Mouse (Mus musculus) thymus, postnatal 0 days (tissue): ENCODE measurements around the gene Rmi1. TPM values are rescaled to one million over a fixed set of nuclear protein-coding genes. Genes with fewer than 3 reads are reported as not detected.
"Not testable (repeated sequence)": the region's sequence is repeated elsewhere in the genome, so short reads cannot be mapped to it uniquely, and the experiment has no call there.

Experiments used
- DNase-seq: peaks from one replicate; pipeline ENCODE4 v3.0.0-alpha.2; 2015; ENCODE audit warnings: low spot score
- polyA plus RNA-seq: library from polyadenylated mRNA; unstranded; fragments of >200 nt; fragmentation: Nextera tagmentation; extraction: Ambion mirVana; gene quantifications from 2 replicates; pipeline ENCODE4 v1.2.1, GENCODE M21; 2015

Rmi1 gene
- 28.5 and 30.5 TPM in 2 replicates for polyA plus RNA-seq

GRCm38 (mm10) chr13:58402003-58402743, at the start of gene Rmi1:
TSS of gene Rmi1 (plus strand) at chr13:58402248.
- peak; percentile 99 for DNase-seq

- no peak for DNase-seq
Measured at GRCm38 (mm10) chr13:58352996-58353395, 49.1 kb upstream of the Rmi1 start.

- DNase-seq: peak; percentile 91
Measured at GRCm38 (mm10) chr13:58358629-58359303, 43.3 kb upstream of the Rmi1 start, which contains the start of gene Kif27. TSS of gene Kif27 (minus strand) at chr13:58359122.

GRCm38 (mm10) chr13:58359304-58359653, 42.8 kb upstream of the Rmi1 start:
- no peak for DNase-seq

- no peak for DNase-seq
Measured at GRCm38 (mm10) chr13:58364353-58365175, 37.5 kb upstream of the Rmi1 start.

GRCm38 (mm10) chr13:58365179-58365578, 36.9 kb upstream of the Rmi1 start:
- DNase-seq: not testable (repeated sequence)

GRCm38 (mm10) chr13:58366373-58366772, 35.7 kb upstream of the Rmi1 start:
- DNase-seq: no peak

GRCm38 (mm10) chr13:58367641-58368040, 34.4 kb upstream of the Rmi1 start:
- DNase-seq: no peak

- no peak for DNase-seq
Measured at GRCm38 (mm10) chr13:58368835-58369234, 33.2 kb upstream of the Rmi1 start.

GRCm38 (mm10) chr13:58372278-58373152, 29.5 kb upstream of the Rmi1 start:
- no peak for DNase-seq

- peak; percentile 88 for DNase-seq
Measured at GRCm38 (mm10) chr13:58373153-58373470, 28.9 kb upstream of the Rmi1 start.

- no peak for DNase-seq
Measured at GRCm38 (mm10) chr13:58384371-58384770, 17.7 kb upstream of the Rmi1 start.

GRCm38 (mm10) chr13:58384779-58385546, 17.1 kb upstream of the Rmi1 start, which contains the start of gene 2210016F16Rik:
TSS of gene 2210016F16Rik (minus strand) at chr13:58385225.
- DNase-seq: peak; percentile 68

- no peak for DNase-seq
Measured at GRCm38 (mm10) chr13:58385547-58385920, 16.5 kb upstream of the Rmi1 start.

- DNase-seq: peak; percentile 84
Measured at GRCm38 (mm10) chr13:58387948-58388347, 14.1 kb upstream of the Rmi1 start.

GRCm38 (mm10) chr13:58388379-58388778, 13.7 kb upstream of the Rmi1 start:
- DNase-seq: no peak

GRCm38 (mm10) chr13:58389324-58389951, 12.6 kb upstream of the Rmi1 start:
- peak; percentile 13 for DNase-seq

GRCm38 (mm10) chr13:58394392-58394791, 7.7 kb upstream of the Rmi1 start:
- not testable (repeated sequence) for DNase-seq

- no peak for DNase-seq
Measured at GRCm38 (mm10) chr13:58397651-58398050, 4.4 kb upstream of the Rmi1 start.

- DNase-seq: peak; percentile 25
Measured at GRCm38 (mm10) chr13:58400576-58400975, 1.5 kb upstream of the Rmi1 start.
